ENCODE assay signal across 16 mouse cellular contexts in genomic region chr13:109066581-109067159, GRCm38 (mm10).
DNase-seq lines count a peak whose midpoint lies in the region; ATAC-seq and TF ChIP-seq lines count a peak whose summit lies in the region.
"Had no signal": no experiment of that assay in that cellular context is flagged by ENCODE, and none has a peak within 500 bp of the region (broad histone marks: within the 10 kb centered on the region; RNA-seq: fewer than 3 reads in every experiment).

No protein-coding gene starts in this region.

- TF ChIP-seq POLR2A in kidney, adult 2 months (IDR thresholded peaks at IDR 0.05; ENCODE audit: low read depth, low read length) = no peak

- peaks cover 9% of the 10 kb centered on the region; the same call in 1 of the 2 replicates for H3K4me1 ChIP-seq in kidney, embryonic 14.5 days (ENCODE audit: control insufficient read depth, insufficient read depth, low read length)
- H3K4me1 ChIP-seq in kidney, adult 2 months (ENCODE audit: control insufficient read depth, insufficient read depth, low read length) = 0 out of 2 replicates have a peak, but pooled peaks cover 3% of the 10 kb centered on the region
- no peaks in the 10 kb centered on the region for H3K4me1 ChIP-seq in forebrain, embryonic 10.5 days
- H3K4me1 ChIP-seq: forebrain, embryonic 13.5 days; liver, embryonic 15.5 days; midbrain, embryonic 15.5 days had no signal

- ATAC-seq in kidney, embryonic 14.5 days (ENCODE audit: low FRiP score, low TSS enrichment) = no peak
- ATAC-seq: forebrain, embryonic 13.5 days; midbrain, embryonic 15.5 days had no signal

- TF ChIP-seq CTCF in kidney, adult 2 months (conservative IDR thresholded peaks at IDR 0.05; ENCODE audit: insufficient read depth, insufficient read length, low read depth, low read length) = no peak

- H3K4me3 ChIP-seq in kidney, embryonic 14.5 days (ENCODE audit: low read length) = no peak overlapping the region
- no peak overlapping the region for H3K4me3 ChIP-seq in kidney, adult 2 months (ENCODE audit: insufficient read depth, low read depth, low read length)
- H3K4me3 ChIP-seq in forebrain, embryonic 10.5 days = no peak overlapping the region
- H3K4me3 ChIP-seq: forebrain, embryonic 13.5 days; liver, embryonic 15.5 days; midbrain, embryonic 15.5 days had no signal

- H3K27ac ChIP-seq in kidney, embryonic 14.5 days (ENCODE audit: low read depth, low read length) = no peak overlapping the region
- peak overlapping the region; percentile 2; the same call in 1 of the 2 replicates for H3K27ac ChIP-seq in kidney, adult 2 months (ENCODE audit: insufficient read depth, low read depth, low read length)
- no peak overlapping the region for H3K27ac ChIP-seq in forebrain, embryonic 10.5 days
- H3K27ac ChIP-seq: forebrain, embryonic 13.5 days; liver, embryonic 15.5 days; midbrain, embryonic 15.5 days had no signal

- WGBS in kidney, embryonic 14.5 days = 47% methylated on average over 4 of the region's 4 CpGs
- 48% methylated on average over 4 of the region's 4 CpGs for WGBS in kidney, adult 2 months
- 85% methylated on average over 4 of the region's 4 CpGs for WGBS in forebrain, embryonic 10.5 days

- H3K9ac ChIP-seq in kidney, embryonic 14.5 days (ENCODE audit: low read depth, low read length) = no peak overlapping the region
- H3K9ac ChIP-seq: forebrain, embryonic 13.5 days; liver, embryonic 15.5 days; midbrain, embryonic 15.5 days had no signal

- H3K4me2 ChIP-seq in kidney, embryonic 14.5 days (replicated peaks; ENCODE audit: low read depth, low read length) = no peak overlapping the region
- H3K4me2 ChIP-seq: forebrain, embryonic 13.5 days; liver, embryonic 15.5 days; midbrain, embryonic 15.5 days had no signal

- no peaks in the 10 kb centered on the region for H3K9me3 ChIP-seq in kidney, embryonic 14.5 days (ENCODE audit: control insufficient read depth, low read length)
- H3K9me3 ChIP-seq in forebrain, embryonic 10.5 days = no peaks in the 10 kb centered on the region
- H3K9me3 ChIP-seq: forebrain, embryonic 13.5 days; liver, embryonic 15.5 days; midbrain, embryonic 15.5 days had no signal

- H3K27me3 ChIP-seq in kidney, embryonic 14.5 days (ENCODE audit: control insufficient read depth, insufficient read depth, low read length) = no peaks in the 10 kb centered on the region
- no peaks in the 10 kb centered on the region for H3K27me3 ChIP-seq in kidney, adult 2 months (replicated peaks; ENCODE audit: control insufficient read depth, insufficient read depth, low read length)
- H3K27me3 ChIP-seq in forebrain, embryonic 10.5 days (ENCODE audit: poor library complexity, severe bottlenecking) = no peaks in the 10 kb centered on the region; the same call in 1 of the 2 replicates
- H3K27me3 ChIP-seq: forebrain, embryonic 13.5 days; liver, embryonic 15.5 days; midbrain, embryonic 15.5 days had no signal

- H3K36me3 ChIP-seq in kidney, embryonic 14.5 days (ENCODE audit: control insufficient read depth, insufficient read depth, low read length) = no peaks in the 10 kb centered on the region
- no peaks in the 10 kb centered on the region for H3K36me3 ChIP-seq in kidney, adult 2 months (ENCODE audit: control insufficient read depth, insufficient read depth, low read length)
- no peaks in the 10 kb centered on the region for H3K36me3 ChIP-seq in forebrain, embryonic 10.5 days (replicated peaks)
- H3K36me3 ChIP-seq: liver, embryonic 15.5 days; midbrain, embryonic 15.5 days had no signal

- DNase-seq in adrenal gland, postnatal 10 days = peak; percentile 38
- DNase-seq in adrenal gland, postnatal 4 days (ENCODE audit: low spot score in 2 of 2) = no peak
- DNase-seq in kidney, adult 11 months = peak; percentile 55
- peak; percentile 75 for DNase-seq in kidney, adult 2 months
- peak; percentile 30 for DNase-seq in mesoderm, embryonic 11.5 days (ENCODE audit: low read depth, low spot score)
- no peak for DNase-seq in forebrain, embryonic 10.5 days (ENCODE audit: extremely low spot score, low spot score)
- no peak for DNase-seq in layer of hippocampus, postnatal 10 days (ENCODE audit: low spot score in 2 of 2)
- DNase-seq: cerebellum, postnatal 10 days; layer of hippocampus, adult 9-11 months; left cerebral cortex, postnatal 4 days; lung, postnatal 36 days; thymus, adult 2 months had no signal

Comparison
In these comparisons a context has a peak if more than half of its experiments do, and no peak if none do; other contexts are left out.
1. DNase-seq: peak in adrenal gland, postnatal 10 days (single experiment), kidney, adult 11 months (single experiment), kidney, adult 2 months (single experiment) and mesoderm, embryonic 11.5 days (single experiment); none in adrenal gland, postnatal 4 days (0 of 2), forebrain, embryonic 10.5 days (single experiment) and layer of hippocampus, postnatal 10 days (0 of 2).